Mouse (Mus musculus): ENCODE data around the gene Mlec.
"Not testable (repeated sequence)": the region's sequence is repeated elsewhere in the genome, so short reads cannot be mapped to it uniquely, and the experiment has no call there.

Mlec gene

GRCm38 (mm10) chr5:115126578-115127312 is 31.2 kb downstream of the Mlec start:
- no peak for DNase-seq (ENCODE audit: low read depth, low spot score)

- DNase-seq (ENCODE audit: low read depth, low spot score): peak; percentile 46
Observed at GRCm38 (mm10) chr5:115125211-115125871, 32.6 kb downstream of the Mlec start.

- DNase-seq (ENCODE audit: low read depth, low spot score): no peak
Observed at GRCm38 (mm10) chr5:115124690-115125089, 33.3 kb downstream of the Mlec start.

DNA sequence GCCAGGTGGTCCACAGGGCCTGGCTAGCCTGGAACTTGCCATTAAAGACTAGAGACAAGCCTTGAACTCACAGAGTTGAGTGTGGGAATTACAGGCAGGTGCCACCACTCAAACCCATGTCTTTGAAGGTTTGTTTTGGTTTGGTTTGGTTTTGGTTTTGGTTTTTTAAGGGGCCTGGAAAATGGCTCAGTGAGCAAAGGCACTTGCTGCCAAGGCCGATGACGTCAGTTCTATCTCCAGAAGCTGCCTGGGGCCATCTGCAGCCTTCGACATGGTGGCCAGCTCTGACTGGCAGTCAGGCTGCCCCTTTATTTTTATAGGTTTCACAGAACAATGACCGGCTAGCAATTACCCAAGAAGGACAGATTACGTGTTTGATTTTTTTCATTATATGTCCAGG is 37.0 kb downstream of the Mlec start:
- no peak for DNase-seq (ENCODE audit: low read depth, low spot score)

GRCm38 (mm10) chr5:115118961-115119570 is 38.9 kb downstream of the Mlec start, which contains the start of gene Acads:
Acads (minus strand) TSS chr5:115119346.
- DNase-seq (ENCODE audit: low read depth, low spot score): no peak

DNA sequence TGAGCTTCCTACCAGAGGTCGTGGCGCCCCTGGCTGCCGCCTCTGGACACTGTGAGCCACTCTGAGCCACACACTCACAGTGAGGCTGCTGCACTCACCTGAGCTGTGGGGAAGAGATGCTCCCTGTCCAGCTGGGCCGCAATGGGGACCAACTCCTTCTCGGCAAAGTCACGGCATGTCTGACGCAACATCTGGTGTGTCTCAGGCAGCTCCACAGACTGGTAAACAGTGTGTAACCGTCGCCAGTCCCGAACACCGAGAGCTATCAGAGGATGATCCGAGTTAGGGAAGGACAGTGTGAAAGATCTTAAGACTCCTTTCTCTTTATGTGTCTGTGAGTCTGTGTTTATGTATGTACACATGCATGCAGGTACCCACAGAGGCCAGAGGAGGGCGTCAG is 40.5 kb downstream of the Mlec start:
- no peak for DNase-seq (ENCODE audit: low read depth, low spot score)

- no peak for DNase-seq (ENCODE audit: low read depth, low spot score)
Observed at GRCm38 (mm10) chr5:115116426-115116825, 41.6 kb downstream of the Mlec start.

GRCm38 (mm10) chr5:115114501-115114900 is 43.5 kb downstream of the Mlec start:
- no peak for DNase-seq (ENCODE audit: low read depth, low spot score)

GRCm38 (mm10) chr5:115113244-115113643 is 44.7 kb downstream of the Mlec start:
- DNase-seq (ENCODE audit: low read depth, low spot score): no peak

DNA sequence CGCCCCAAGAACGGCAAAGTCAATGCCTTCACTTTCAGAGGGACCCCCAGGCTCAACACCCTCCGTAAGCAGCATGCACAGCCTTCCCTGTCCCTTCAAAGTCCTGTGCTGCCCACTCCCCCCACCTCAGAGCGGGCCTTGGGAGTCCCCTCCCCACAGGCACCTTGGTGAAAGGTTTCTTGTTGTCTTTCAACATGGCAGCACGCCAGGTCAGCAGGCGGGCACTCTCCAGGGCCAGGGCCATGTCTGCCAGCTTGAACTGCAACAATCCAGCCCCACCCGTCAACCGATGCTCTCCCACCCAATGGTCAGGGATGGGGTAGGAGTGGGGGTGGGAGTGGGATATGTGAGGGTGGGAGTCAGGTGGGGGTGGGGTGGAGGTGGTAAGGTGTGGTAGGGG is 46.8 kb downstream of the Mlec start:
- DNase-seq (ENCODE audit: low read depth, low spot score): no peak

GRCm38 (mm10) chr5:115103253-115103652 is 54.7 kb downstream of the Mlec start:
- DNase-seq (ENCODE audit: low read depth, low spot score): not testable (repeated sequence)

GRCm38 (mm10) chr5:115102231-115102630 is 55.7 kb downstream of the Mlec start:
- no peak for DNase-seq (ENCODE audit: low read depth, low spot score)

DNA sequence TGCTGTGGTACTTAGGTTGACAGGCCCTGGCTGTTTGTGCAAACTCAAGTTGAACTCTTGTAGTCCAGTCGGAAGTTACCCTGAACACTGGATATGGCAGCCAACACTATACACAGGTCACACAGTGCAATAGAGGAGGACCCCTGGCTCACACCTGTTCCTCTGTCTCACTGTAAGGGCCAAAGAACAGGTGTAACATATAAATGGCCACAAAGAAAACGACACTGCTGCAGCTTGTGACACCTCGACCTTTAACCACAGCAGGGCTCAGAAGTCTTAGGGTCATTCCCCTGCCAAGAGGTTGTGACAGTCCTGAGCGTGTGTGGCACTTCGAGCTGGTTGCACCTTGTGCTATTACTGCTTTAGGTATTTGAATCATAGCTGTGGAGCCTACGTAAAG is 57.5 kb downstream of the Mlec start:
- no peak for DNase-seq (ENCODE audit: low read depth, low spot score)

GRCm38 (mm10) chr5:115099991-115100390 is 58.0 kb downstream of the Mlec start:
- no peak for DNase-seq (ENCODE audit: low read depth, low spot score)

GRCm38 (mm10) chr5:115099530-115099929 is 58.4 kb downstream of the Mlec start:
- DNase-seq (ENCODE audit: low read depth, low spot score): no peak

DNA sequence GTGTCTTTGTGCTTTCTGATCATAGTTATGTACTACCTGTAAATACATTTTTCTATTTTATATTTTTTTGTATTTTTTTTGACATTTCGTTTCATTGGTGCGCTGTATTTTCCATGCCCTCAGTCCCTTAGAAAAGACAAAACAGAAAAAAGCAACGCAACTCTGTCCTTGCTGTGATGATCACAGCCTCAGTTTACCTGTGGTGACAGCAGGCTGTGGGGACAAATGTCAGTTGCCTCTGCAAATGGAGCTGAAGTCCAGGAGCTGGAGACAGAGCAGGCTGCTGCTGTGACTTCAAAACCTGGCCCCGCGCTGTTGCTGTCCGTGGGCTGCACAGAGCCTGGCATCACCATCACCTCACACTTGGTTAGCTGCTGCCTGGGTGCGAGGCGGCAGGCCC is 59.8 kb downstream of the Mlec start, which contains the start of gene Gm10401:
Gene Gm10401, minus strand, starts transcription at position 101 of the 400 bp plus-strand sequence.
- DNase-seq (ENCODE audit: low read depth, low spot score): no peak

Measured in brain, embryonic 18.5 days (tissue).